Mouse (Mus musculus) adrenal gland, postnatal 10 days (tissue): ENCODE results near the gene Irs2. TPM values are rescaled to one million over a fixed set of nuclear protein-coding genes. Genes with fewer than 3 reads are reported as not detected.

Source experiments
- DNase-seq: peaks from one replicate; pipeline ENCODE4 v3.0.0; 2021; ENCODE audit warnings: mixed read lengths
- total RNA-seq, 2 experiments: library from RNA; stranded (reverse); gene quantifications; 2 replicates each; pipeline ENCODE4 v1.2.3; 2021

Irs2 gene
- total RNA-seq, 2 experiments from 2014 or later = 33.4 to 80.8 TPM

GRCm38 (mm10) chr8:10986638-10987037 is 21.6 kb downstream of the Irs2 start:
- DNase-seq = no peak

GRCm38 (mm10) chr8:10985064-10985463 is 23.2 kb downstream of the Irs2 start:
- DNase-seq = no peak

- DNase-seq = no peak
Observed at GRCm38 (mm10) chr8:10980876-10981275, 27.4 kb downstream of the Irs2 start.

- no peak for DNase-seq
Observed at GRCm38 (mm10) chr8:10979916-10980315, 28.3 kb downstream of the Irs2 start.

DNA sequence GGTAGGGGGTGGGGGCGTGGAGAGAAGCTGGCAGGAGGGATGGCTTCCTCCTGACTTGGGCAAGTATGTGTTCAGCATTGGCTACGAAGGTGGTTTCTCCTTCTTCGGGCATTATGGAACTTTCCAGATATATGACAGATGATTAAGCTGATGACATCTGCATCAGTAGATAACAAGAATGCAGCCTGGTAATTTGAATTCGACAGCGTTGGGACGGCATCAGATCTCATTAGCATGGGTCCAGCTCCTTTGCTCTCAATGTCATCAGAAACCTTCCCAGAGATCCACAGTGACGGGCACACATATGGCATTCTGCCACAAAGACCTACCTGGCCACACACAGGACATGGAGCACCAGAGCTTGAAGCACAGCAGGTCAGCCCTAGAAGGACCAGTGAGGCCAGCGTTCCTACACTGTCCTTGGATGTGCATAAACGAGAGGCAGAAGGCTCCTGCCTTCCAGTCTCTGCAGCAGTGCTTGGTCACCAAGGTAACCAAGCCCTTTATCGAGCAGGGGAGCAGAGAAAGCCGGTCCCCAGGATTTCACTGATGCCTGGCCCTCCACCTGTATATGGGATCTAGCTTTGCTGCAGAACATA is 29.0 kb downstream of the Irs2 start:
- DNase-seq = no peak

- DNase-seq = peak; percentile 81
Observed at GRCm38 (mm10) chr8:10978377-10978776, 29.9 kb downstream of the Irs2 start.

GRCm38 (mm10) chr8:10977742-10978376 is 30.4 kb downstream of the Irs2 start:
- DNase-seq = no peak

- DNase-seq = no peak
Observed at GRCm38 (mm10) chr8:10974659-10975058, 33.6 kb downstream of the Irs2 start.

GRCm38 (mm10) chr8:10974126-10974525 is 34.1 kb downstream of the Irs2 start:
- no peak for DNase-seq

- no peak for DNase-seq
Observed at GRCm38 (mm10) chr8:10972851-10973452, 35.3 kb downstream of the Irs2 start.

- DNase-seq = no peak
Observed at GRCm38 (mm10) chr8:10971984-10972383, 36.3 kb downstream of the Irs2 start.

DNA sequence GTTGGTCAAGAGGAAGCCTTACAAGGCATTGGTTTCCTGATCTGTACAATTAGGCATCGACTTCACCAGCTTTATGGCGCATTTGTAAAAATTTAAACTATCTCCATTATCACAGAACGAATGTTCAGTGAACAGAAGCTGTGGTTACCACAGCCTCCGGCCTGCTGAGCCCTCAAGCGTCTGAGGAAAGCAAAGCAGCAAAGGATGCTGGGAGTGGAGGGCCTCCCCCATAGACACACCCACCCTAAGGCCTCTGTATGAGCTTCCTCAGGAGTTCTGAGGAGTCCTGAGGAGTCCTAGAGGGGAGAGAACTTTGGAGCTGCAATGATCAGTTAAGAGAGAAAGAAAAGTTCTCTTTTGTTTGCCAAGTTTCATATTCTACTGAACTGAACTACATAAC is 36.7 kb downstream of the Irs2 start:
- no peak for DNase-seq

- DNase-seq = no peak
Observed at GRCm38 (mm10) chr8:10970496-10971456, 37.5 kb downstream of the Irs2 start.

- no peak for DNase-seq
Observed at GRCm38 (mm10) chr8:10968687-10969086, 39.6 kb downstream of the Irs2 start.

- no peak for DNase-seq
Observed at GRCm38 (mm10) chr8:10965401-10966117, 42.7 kb downstream of the Irs2 start.

DNA sequence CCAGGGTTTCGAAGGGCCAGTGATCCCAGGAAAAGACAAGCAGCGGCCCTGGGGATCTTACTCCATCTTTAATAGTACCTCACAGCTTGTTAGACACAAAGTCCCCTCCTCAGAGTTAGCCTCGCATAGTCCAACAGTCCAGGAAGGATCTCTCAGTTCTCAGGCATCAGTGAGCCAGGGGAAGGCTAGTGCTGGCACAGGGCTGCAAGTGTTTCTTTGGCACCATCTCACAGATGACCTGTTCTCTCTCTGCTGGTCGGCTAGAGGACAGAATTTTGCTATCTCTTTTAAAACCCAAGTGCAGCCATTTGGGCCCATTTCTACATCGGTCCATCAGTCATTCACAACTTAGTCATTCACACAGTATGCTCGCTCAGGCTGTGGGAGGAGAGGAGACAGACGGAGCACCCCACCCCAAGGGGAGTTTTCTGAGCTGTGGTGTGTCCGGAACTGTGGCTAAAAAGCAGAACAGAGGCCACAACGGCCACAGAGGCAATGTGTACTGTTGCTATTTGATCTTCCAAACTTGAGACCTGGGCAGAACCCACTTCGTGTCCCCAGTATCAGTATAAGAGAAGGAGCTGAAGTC is 43.7 kb downstream of the Irs2 start:
- DNase-seq = no peak

GRCm38 (mm10) chr8:10961989-10962388 is 46.3 kb downstream of the Irs2 start:
- DNase-seq = no peak

- DNase-seq = peak; percentile 50
Observed at GRCm38 (mm10) chr8:10960277-10960819, 47.9 kb downstream of the Irs2 start.

DNA sequence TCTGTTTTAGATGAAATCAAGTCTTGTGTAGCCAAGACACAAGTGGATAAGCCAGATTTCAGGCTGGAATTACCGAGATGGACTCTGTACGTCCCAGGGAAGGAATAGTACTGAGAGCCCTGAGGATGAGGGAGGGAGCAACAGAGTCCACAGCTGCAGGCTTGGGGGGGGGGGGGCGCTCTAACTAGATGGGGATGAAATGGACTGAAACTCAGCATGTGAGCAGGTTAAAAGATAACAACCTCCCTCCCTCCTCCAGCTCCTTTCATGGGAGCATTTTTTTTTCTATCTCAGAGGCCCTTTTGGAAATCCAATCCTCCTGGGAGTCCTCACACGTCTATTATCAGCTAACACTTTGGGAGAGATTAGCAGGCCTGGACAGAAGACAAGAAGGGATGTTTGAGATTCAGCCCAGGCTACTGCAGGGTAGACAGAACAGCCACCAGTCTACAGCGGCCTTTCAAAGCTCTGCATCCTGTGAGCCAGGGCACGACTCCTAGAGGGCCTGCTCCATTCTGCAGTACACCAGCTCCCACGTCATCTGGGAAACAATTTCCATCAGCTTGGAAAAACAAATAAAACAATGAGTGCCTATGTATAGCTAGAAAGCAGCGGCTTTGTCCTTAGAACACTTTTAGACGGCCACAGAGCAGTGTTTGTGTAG is 50.8 kb downstream of the Irs2 start:
- DNase-seq = no peak

DNA sequence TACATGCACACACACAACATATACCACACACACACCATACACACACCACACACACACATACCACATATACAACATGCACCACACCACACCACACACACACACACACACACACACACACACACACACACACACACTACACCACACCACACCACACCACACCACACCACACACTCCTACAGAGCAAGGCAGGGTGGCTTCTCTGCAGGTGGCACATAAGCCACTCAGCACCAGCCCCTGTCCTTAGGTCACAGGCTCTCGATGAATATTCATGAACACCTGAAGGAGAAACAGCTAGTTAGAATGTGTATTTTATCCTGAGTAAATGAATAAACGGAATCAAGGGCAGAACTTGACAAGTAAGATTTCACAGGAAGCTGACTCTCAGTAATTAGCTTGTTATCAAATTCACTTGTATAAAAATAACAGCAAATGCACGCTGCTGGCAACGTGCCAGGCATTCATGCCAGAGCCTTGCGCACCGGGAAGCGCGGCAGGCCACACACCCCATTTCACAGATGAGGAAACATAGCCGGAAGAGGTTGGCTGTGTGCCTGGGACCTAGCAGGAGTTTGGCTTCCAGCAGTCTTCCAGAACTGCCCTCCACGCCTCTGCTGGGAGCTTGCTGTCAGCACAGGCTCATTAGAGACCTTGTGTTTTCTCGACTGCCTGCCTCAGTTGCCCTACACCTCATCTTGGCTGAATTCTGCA is 54.8 kb downstream of the Irs2 start:
- DNase-seq = peak; percentile 85
